ENCODE assay signal across 30 mouse cellular contexts in genomic region chr16:17526223-17526622, GRCm38 (mm10). TPM values are rescaled to one million over a fixed set of nuclear protein-coding genes. Genes with fewer than 3 reads are reported as not detected.
DNase-seq lines count a peak whose midpoint lies in the region; ATAC-seq and TF ChIP-seq lines count a peak whose summit lies in the region.
"Had no signal": no experiment of that assay in that cellular context is flagged by ENCODE, and none has a peak within 500 bp of the region (broad histone marks: within the 10 kb centered on the region; RNA-seq: fewer than 3 reads in every experiment).

No protein-coding gene starts in this region.

- no peak overlapping the region for H3K4me2 ChIP-seq in forebrain, postnatal 0 days (ENCODE audit: low read depth)
- no peak overlapping the region for H3K4me2 ChIP-seq in forebrain, embryonic 15.5 days (replicated peaks)
- no peak overlapping the region for H3K4me2 ChIP-seq in intestine, embryonic 15.5 days (replicated peaks)
- H3K4me2 ChIP-seq: embryonic facial prominence, embryonic 15.5 days; forebrain, embryonic 12.5 days; hindbrain, embryonic 13.5 days; limb, embryonic 12.5 days; liver, embryonic 11.5 days; midbrain, embryonic 12.5 days; neural tube, embryonic 12.5 days had no signal

- H3K36me3 ChIP-seq in forebrain, postnatal 0 days (ENCODE audit: insufficient read depth) = peaks cover 76% of the 10 kb centered on the region
- peaks cover 73% of the 10 kb centered on the region for H3K36me3 ChIP-seq in forebrain, embryonic 15.5 days
- peaks cover 63% of the 10 kb centered on the region for H3K36me3 ChIP-seq in intestine, embryonic 15.5 days

- no peak for ATAC-seq in forebrain, postnatal 0 days
- ATAC-seq in forebrain, embryonic 15.5 days (replicated peaks) = no peak
- peak; percentile 16; the same call in 1 of the 2 replicates for ATAC-seq in intestine, embryonic 15.5 days
- ATAC-seq in megakaryocyte-erythroid progenitor cell, adult 5-6 weeks (replicated peaks; ENCODE audit: low FRiP score, low TSS enrichment, poor library complexity, severe bottlenecking) = no peak
- ATAC-seq: liver, postnatal 0 days; Patski had no signal

- WGBS in forebrain, postnatal 0 days = 93% methylated on average over 6 of the region's 6 CpGs
- 88% methylated on average over 6 of the region's 6 CpGs for WGBS in forebrain, embryonic 15.5 days
- WGBS in intestine, embryonic 15.5 days = 70% methylated on average over 6 of the region's 6 CpGs

- no peak for DNase-seq in forebrain, postnatal 0 days
- peak; percentile 73 for DNase-seq in kidney, adult 9 months
- DNase-seq in kidney, postnatal 25 days = peak; percentile 60 to 73
- no peak for DNase-seq in layer of hippocampus, postnatal 14 days (ENCODE audit: low spot score in 2 of 2)
- no peak for DNase-seq in gastrocnemius, adult 18-20 months (ENCODE audit: low spot score)
- DNase-seq: adrenal gland, postnatal 14 days; cerebellum, adult 11 months; cerebellum, postnatal 25 days; gastrocnemius, postnatal 25 days; heart, postnatal 36 days; layer of hippocampus, adult 9-11 months; liver, postnatal 0 days; lung, postnatal 36 days; right cerebral cortex, postnatal 4 days; thymus, postnatal 14 days had no signal

- 0 out of 2 replicates have a peak, but pooled peaks cover 7% of the 10 kb centered on the region for H3K4me1 ChIP-seq in forebrain, postnatal 0 days (ENCODE audit: insufficient read depth)
- peaks cover 10% of the 10 kb centered on the region for H3K4me1 ChIP-seq in forebrain, embryonic 15.5 days
- H3K4me1 ChIP-seq in intestine, embryonic 15.5 days (replicated peaks) = peaks cover 11% of the 10 kb centered on the region

- H3K9me3 ChIP-seq in forebrain, postnatal 0 days (ENCODE audit: low read length) = no peaks in the 10 kb centered on the region
- no peaks in the 10 kb centered on the region for H3K9me3 ChIP-seq in forebrain, embryonic 15.5 days
- no peaks in the 10 kb centered on the region for H3K9me3 ChIP-seq in intestine, embryonic 15.5 days
- H3K9me3 ChIP-seq: embryonic facial prominence, embryonic 10.5 days; embryonic facial prominence, embryonic 15.5 days; forebrain, embryonic 12.5 days; heart, embryonic 10.5 days; hindbrain, embryonic 13.5 days; limb, embryonic 12.5 days; midbrain, embryonic 12.5 days; neural tube, embryonic 12.5 days had no signal

- no peak overlapping the region for H3K27ac ChIP-seq in forebrain, postnatal 0 days (ENCODE audit: low read depth, low read length)
- no peak overlapping the region for H3K27ac ChIP-seq in forebrain, embryonic 15.5 days (replicated peaks)
- H3K27ac ChIP-seq in intestine, embryonic 15.5 days = 0 out of 2 replicates have a peak overlapping the region, but pooled peaks have one; percentile 40
- H3K27ac ChIP-seq: embryonic facial prominence, embryonic 10.5 days; embryonic facial prominence, embryonic 15.5 days; forebrain, embryonic 12.5 days; heart, embryonic 10.5 days; hindbrain, embryonic 13.5 days; limb, embryonic 12.5 days; midbrain, embryonic 12.5 days; neural tube, embryonic 12.5 days had no signal

- no peak for TF ChIP-seq CTCF in forebrain, postnatal 0 days (IDR thresholded peaks at IDR 0.05; ENCODE audit: low read depth)

- no peaks in the 10 kb centered on the region for H3K27me3 ChIP-seq in forebrain, postnatal 0 days (ENCODE audit: insufficient read depth, low read length)
- no peaks in the 10 kb centered on the region for H3K27me3 ChIP-seq in forebrain, embryonic 15.5 days
- H3K27me3 ChIP-seq in intestine, embryonic 15.5 days (replicated peaks) = no peaks in the 10 kb centered on the region
- H3K27me3 ChIP-seq: embryonic facial prominence, embryonic 15.5 days; forebrain, embryonic 12.5 days; hindbrain, embryonic 13.5 days; limb, embryonic 12.5 days; midbrain, embryonic 12.5 days; neural tube, embryonic 12.5 days; Patski had no signal

- H3K4me3 ChIP-seq in forebrain, postnatal 0 days (ENCODE audit: low read depth, low read length) = no peak overlapping the region
- H3K4me3 ChIP-seq in forebrain, embryonic 15.5 days = no peak overlapping the region
- no peak overlapping the region for H3K4me3 ChIP-seq in intestine, embryonic 15.5 days (replicated peaks)
- H3K4me3 ChIP-seq: embryonic facial prominence, embryonic 10.5 days; embryonic facial prominence, embryonic 15.5 days; forebrain, embryonic 12.5 days; heart, embryonic 10.5 days; hindbrain, embryonic 13.5 days; limb, embryonic 12.5 days; midbrain, embryonic 12.5 days; myocyte; neural tube, embryonic 12.5 days had no signal

- H3K9ac ChIP-seq in forebrain, postnatal 0 days = 0 out of 2 replicates have a peak overlapping the region, but pooled peaks have one; percentile 10
- no peak overlapping the region for H3K9ac ChIP-seq in forebrain, embryonic 15.5 days (replicated peaks)
- no peak overlapping the region for H3K9ac ChIP-seq in intestine, embryonic 15.5 days
- H3K9ac ChIP-seq: embryonic facial prominence, embryonic 15.5 days; forebrain, embryonic 12.5 days; hindbrain, embryonic 13.5 days; limb, embryonic 12.5 days; liver, postnatal 0 days; midbrain, embryonic 12.5 days; neural tube, embryonic 12.5 days had no signal

RNA-seq across cellular contexts. Expression of gene Thap7, which starts 4.7 kb away (rescaled TPM):
- 69.2 and 71.0 TPM in 2 replicates for total RNA-seq in forebrain, postnatal 0 days (2014; rRNA removed)
- 58.3 and 64.4 TPM in 2 replicates for polyA plus RNA-seq in forebrain, postnatal 0 days (2015; fragmentation: Nextera tagmentation; extraction: Ambion mirVana)
- 65.8 and 67.7 TPM in 2 replicates for polyA plus RNA-seq in forebrain, embryonic 15.5 days (2015; fragmentation: Nextera tagmentation; extraction: Ambion mirVana)
- 52.7 and 54.0 TPM in 2 replicates for polyA plus RNA-seq in intestine, embryonic 15.5 days (2015; fragmentation: Nextera tagmentation; extraction: Ambion mirVana)
- total RNA-seq in layer of hippocampus, postnatal 14 days (2021) = 10 to 100 TPM; 38.1 to 40.8 TPM
- total RNA-seq in megakaryocyte-erythroid progenitor cell, adult 5-6 weeks (2014; fragmentation: Nextera tagmentation) = 18.2 and 27.1 TPM in 2 replicates
- 23.3 and 45.1 TPM in 2 replicates for total RNA-seq in megakaryocyte-erythroid progenitor cell, adult 5-6 weeks (2017)
- total RNA-seq in gastrocnemius, adult 18-20 months (2021) = 10 to 100 TPM; 15.3 to 17.1 TPM

RNA-seq across cellular contexts. Expression of gene Lztr1, which starts 17.7 kb away (rescaled TPM):
- total RNA-seq in forebrain, postnatal 0 days (2014; rRNA removed) = 206 and 244 TPM in 2 replicates
- 91.4 and 103 TPM in 2 replicates for polyA plus RNA-seq in forebrain, postnatal 0 days (2015; fragmentation: Nextera tagmentation; extraction: Ambion mirVana)
- polyA plus RNA-seq in forebrain, embryonic 15.5 days (2015; fragmentation: Nextera tagmentation; extraction: Ambion mirVana) = 120 and 133 TPM in 2 replicates
- 72.7 and 82.6 TPM in 2 replicates for polyA plus RNA-seq in intestine, embryonic 15.5 days (2015; fragmentation: Nextera tagmentation; extraction: Ambion mirVana)
- 100 to 1,000 TPM; 204 to 215 TPM for total RNA-seq in layer of hippocampus, postnatal 14 days (2021)
- 71.8 and 72.1 TPM in 2 replicates for total RNA-seq in megakaryocyte-erythroid progenitor cell, adult 5-6 weeks (2014; fragmentation: Nextera tagmentation)
- 50.4 and 55.4 TPM in 2 replicates for total RNA-seq in megakaryocyte-erythroid progenitor cell, adult 5-6 weeks (2017)
- 10 to 100 TPM; 17.1 to 18.9 TPM for total RNA-seq in gastrocnemius, adult 18-20 months (2021)

RNA-seq across cellular contexts. Expression of gene Lrrc74b, which starts 34.8 kb away (rescaled TPM):
- 3.0 and 3.5 TPM in 2 replicates for total RNA-seq in forebrain, postnatal 0 days (2014; rRNA removed)
- 2.3 and 4.1 TPM in 2 replicates for polyA plus RNA-seq in forebrain, postnatal 0 days (2015; fragmentation: Nextera tagmentation; extraction: Ambion mirVana)
- 0.33 and 0.89 TPM in 2 replicates for polyA plus RNA-seq in forebrain, embryonic 15.5 days (2015; fragmentation: Nextera tagmentation; extraction: Ambion mirVana)
- polyA plus RNA-seq in intestine, embryonic 15.5 days (2015; fragmentation: Nextera tagmentation; extraction: Ambion mirVana) = 0.27 and 0.29 TPM in 2 replicates
- 1 to 10 TPM in 1 of 2 experiments, under 1 TPM in 1; 0.67 to 1.6 TPM for total RNA-seq in layer of hippocampus, postnatal 14 days (2021)
- total RNA-seq in megakaryocyte-erythroid progenitor cell, adult 5-6 weeks (2014; fragmentation: Nextera tagmentation) = not detected in 2 replicates
- total RNA-seq in megakaryocyte-erythroid progenitor cell, adult 5-6 weeks (2017) = 0.05 TPM in 1 of 2 replicates, not detected in the other
- 1 to 10 TPM; 1.7 to 2.4 TPM for total RNA-seq in gastrocnemius, adult 18-20 months (2021)
- total RNA-seq: megakaryocyte, adult 5-6 weeks had no signal
- polyA plus RNA-seq: limb, embryonic 12.5 days; liver, embryonic 11.5 days had no signal

RNA-seq across cellular contexts. Expression of gene P2rx6, which starts 35.5 kb away (rescaled TPM):
- 1.3 and 1.9 TPM in 2 replicates for total RNA-seq in forebrain, postnatal 0 days (2014; rRNA removed)
- 1.5 and 2.8 TPM in 2 replicates for polyA plus RNA-seq in forebrain, postnatal 0 days (2015; fragmentation: Nextera tagmentation; extraction: Ambion mirVana)
- 1.1 and 1.9 TPM in 2 replicates for polyA plus RNA-seq in forebrain, embryonic 15.5 days (2015; fragmentation: Nextera tagmentation; extraction: Ambion mirVana)
- polyA plus RNA-seq in intestine, embryonic 15.5 days (2015; fragmentation: Nextera tagmentation; extraction: Ambion mirVana) = 0.60 and 0.80 TPM in 2 replicates
- 1 to 10 TPM in 1 of 2 experiments, under 1 TPM in 1; 0.83 to 1.1 TPM for total RNA-seq in layer of hippocampus, postnatal 14 days (2021)
- not detected in 2 replicates for total RNA-seq in megakaryocyte-erythroid progenitor cell, adult 5-6 weeks (2014; fragmentation: Nextera tagmentation)
- total RNA-seq in megakaryocyte-erythroid progenitor cell, adult 5-6 weeks (2017) = not detected in 2 replicates
- 10 to 100 TPM in 1 of 2 experiments, 1 to 10 TPM in 1; 8.7 to 11.8 TPM for total RNA-seq in gastrocnemius, adult 18-20 months (2021)
- total RNA-seq: megakaryocyte, adult 5-6 weeks had no signal

RNA-seq across cellular contexts. Expression of gene Aifm3, which starts 36.8 kb away (rescaled TPM):
- 15.2 and 21.8 TPM in 2 replicates for total RNA-seq in forebrain, postnatal 0 days (2014; rRNA removed)
- 7.5 and 12.7 TPM in 2 replicates for polyA plus RNA-seq in forebrain, postnatal 0 days (2015; fragmentation: Nextera tagmentation; extraction: Ambion mirVana)
- polyA plus RNA-seq in forebrain, embryonic 15.5 days (2015; fragmentation: Nextera tagmentation; extraction: Ambion mirVana) = 8.0 and 10.6 TPM in 2 replicates
- 5.4 and 6.1 TPM in 2 replicates for polyA plus RNA-seq in intestine, embryonic 15.5 days (2015; fragmentation: Nextera tagmentation; extraction: Ambion mirVana)
- 10 to 100 TPM; 59.1 to 61.5 TPM for total RNA-seq in layer of hippocampus, postnatal 14 days (2021)
- total RNA-seq in megakaryocyte-erythroid progenitor cell, adult 5-6 weeks (2014; fragmentation: Nextera tagmentation) = 0.42 TPM in 1 of 2 replicates, not detected in the other
- not detected in 2 replicates for total RNA-seq in megakaryocyte-erythroid progenitor cell, adult 5-6 weeks (2017)
- total RNA-seq in gastrocnemius, adult 18-20 months (2021) = under 1 TPM in 1 of 2 experiments, not detected in 1; 0.43 TPM
- total RNA-seq: megakaryocyte, adult 5-6 weeks had no signal

Comparison
In these comparisons a context has a peak if more than half of its experiments do, and no peak if none do; other contexts are left out.
1. DNase-seq: peak in kidney, adult 9 months (single experiment) and kidney, postnatal 25 days (2 of 2); none in forebrain, postnatal 0 days (single experiment), layer of hippocampus, postnatal 14 days (0 of 2) and gastrocnemius, adult 18-20 months (single experiment).